13 mouse cellular contexts compared by ENCODE assay signal in genomic region chr2:120450724-120451123, GRCm38 (mm10).
"Had no signal": no experiment of that assay in that cellular context is flagged by ENCODE, and none has a peak within 500 bp of the region (broad histone marks: within the 10 kb centered on the region; RNA-seq: fewer than 3 reads in every experiment).

No protein-coding gene starts in this region.

- H3K9ac ChIP-seq: liver, embryonic 12.5 days; liver, embryonic 14.5 days; lung, embryonic 15.5 days; midbrain, embryonic 13.5 days; midbrain, embryonic 15.5 days; neural tube, embryonic 12.5 days had no signal

- H3K9me3 ChIP-seq: liver, embryonic 12.5 days; lung, embryonic 15.5 days; midbrain, embryonic 15.5 days; neural tube, embryonic 12.5 days had no signal

- H3K4me2 ChIP-seq: liver, embryonic 12.5 days; lung, embryonic 15.5 days; midbrain, embryonic 13.5 days; midbrain, embryonic 15.5 days; neural tube, embryonic 12.5 days had no signal

- H3K4me1 ChIP-seq: lung, embryonic 15.5 days; midbrain, embryonic 13.5 days; midbrain, embryonic 15.5 days; neural tube, embryonic 12.5 days had no signal

- DNase-seq: lung, adult 2 months; lung, postnatal 4 days; right cerebral cortex, postnatal 14 days; thymus, adult 18-20 months; thymus, postnatal 14 days; thymus, postnatal 36 days had no signal

- H3K27me3 ChIP-seq: liver, embryonic 12.5 days; lung, embryonic 15.5 days; midbrain, embryonic 13.5 days; midbrain, embryonic 15.5 days; neural tube, embryonic 12.5 days had no signal

- H3K4me3 ChIP-seq: liver, embryonic 12.5 days; lung, embryonic 15.5 days; midbrain, embryonic 10.5 days; midbrain, embryonic 13.5 days; midbrain, embryonic 15.5 days; neural tube, embryonic 12.5 days had no signal

- H3K36me3 ChIP-seq: liver, embryonic 12.5 days; lung, embryonic 15.5 days; midbrain, embryonic 10.5 days; midbrain, embryonic 13.5 days; midbrain, embryonic 15.5 days; neural tube, embryonic 12.5 days had no signal

- H3K27ac ChIP-seq: liver, embryonic 12.5 days; liver, embryonic 14.5 days; lung, embryonic 15.5 days; midbrain, embryonic 10.5 days; midbrain, embryonic 13.5 days; midbrain, embryonic 15.5 days; neural tube, embryonic 12.5 days had no signal

- ATAC-seq: liver, embryonic 12.5 days; midbrain, embryonic 13.5 days; midbrain, embryonic 15.5 days had no signal
